Mouse (Mus musculus) layer of hippocampus, postnatal 10 days (tissue): Measurements from ENCODE around the gene Nhej1. TPM values are rescaled to one million over a fixed set of nuclear protein-coding genes. Genes with fewer than 3 reads are reported as not detected.

ENCODE experiments used
- DNase-seq, 2 experiments: peaks; one replicate each; pipeline ENCODE4 v3.0.0; 2021; ENCODE audit warnings: low spot score in 2 of 2
- total RNA-seq, 2 experiments: library from RNA; stranded (reverse); gene quantifications; 2 replicates each; pipeline ENCODE4 v1.2.3; 2021

Gene Nhej1
- total RNA-seq, 2 experiments from 2014 or later, result 2.3 to 2.4 TPM

DNA sequence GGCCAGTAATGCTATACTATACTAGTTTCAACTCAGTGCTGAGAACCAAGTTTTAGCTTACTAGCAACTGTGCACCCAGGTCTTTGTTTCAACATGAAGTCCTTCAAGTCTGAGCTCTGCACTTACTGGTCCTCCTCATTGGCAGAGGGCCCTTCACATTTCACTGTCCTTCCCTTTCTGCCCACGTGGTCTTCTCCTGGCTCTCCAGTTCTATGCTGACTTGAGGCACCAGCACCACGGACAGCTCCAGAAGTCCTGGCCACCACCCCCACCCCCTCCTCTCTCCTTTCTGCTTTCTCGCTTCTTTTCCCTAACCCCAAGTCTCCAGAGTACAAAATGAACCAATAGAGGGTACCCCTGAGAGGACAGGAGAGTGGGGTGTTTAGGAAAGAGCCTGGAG, 185.2 kb downstream of the Nhej1 start:
- no peak for DNase-seq

DNA sequence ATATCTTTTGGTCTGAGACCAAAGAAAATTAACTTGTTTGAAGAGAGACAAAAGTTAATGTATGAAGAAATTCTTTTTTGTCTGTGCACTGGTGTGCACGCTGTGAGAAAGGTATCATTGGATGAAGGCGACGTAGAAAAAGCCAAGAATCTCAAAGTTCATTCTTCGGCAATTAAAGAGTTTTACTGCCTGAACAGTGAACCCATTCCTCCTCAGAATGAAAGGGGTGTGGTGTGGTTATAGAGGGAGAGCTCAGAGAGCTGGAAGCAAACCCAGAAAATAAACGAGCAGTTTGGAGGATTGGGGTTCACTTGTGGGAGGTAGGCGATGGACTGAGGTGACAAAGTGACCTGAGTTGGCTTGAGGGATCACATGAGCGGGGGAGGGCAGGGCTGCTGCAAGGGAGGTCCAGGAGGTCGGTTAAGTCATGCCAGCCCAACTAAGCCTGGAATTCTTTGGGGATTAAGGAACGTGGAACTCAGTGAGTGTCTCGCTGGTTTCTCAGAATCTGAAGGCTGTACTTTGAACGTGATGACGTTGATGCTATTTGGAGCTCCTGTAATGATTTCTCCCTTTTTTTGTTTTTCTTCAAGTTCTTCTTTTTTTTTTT, 188.7 kb downstream of the Nhej1 start:
- no peak for DNase-seq

DNA sequence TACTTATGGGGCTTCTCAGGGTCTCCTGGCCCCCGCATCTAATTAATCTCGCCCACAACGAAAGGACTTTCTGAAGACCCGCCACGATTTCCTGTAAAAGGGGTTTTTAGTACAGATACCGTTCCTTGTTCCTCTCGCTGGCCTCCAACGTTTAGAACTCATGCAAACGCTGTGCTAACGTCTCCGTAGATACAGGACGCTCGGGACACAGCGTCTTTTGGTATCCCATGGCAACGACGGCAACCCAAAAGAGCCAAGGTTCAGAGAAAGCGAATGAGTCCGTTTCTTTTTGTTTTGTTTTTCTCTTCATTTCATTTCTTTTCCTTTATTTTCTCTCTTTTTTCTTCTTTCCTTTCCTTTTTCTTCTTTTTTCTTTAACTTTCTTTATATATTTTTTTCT, 189.6 kb downstream of the Nhej1 start, which contains the start of gene Cfap65:
TSS of gene Cfap65 (minus strand) at position 198 of the 400 bp plus-strand sequence.
- DNase-seq, result peak; percentile 67 to 71

DNA sequence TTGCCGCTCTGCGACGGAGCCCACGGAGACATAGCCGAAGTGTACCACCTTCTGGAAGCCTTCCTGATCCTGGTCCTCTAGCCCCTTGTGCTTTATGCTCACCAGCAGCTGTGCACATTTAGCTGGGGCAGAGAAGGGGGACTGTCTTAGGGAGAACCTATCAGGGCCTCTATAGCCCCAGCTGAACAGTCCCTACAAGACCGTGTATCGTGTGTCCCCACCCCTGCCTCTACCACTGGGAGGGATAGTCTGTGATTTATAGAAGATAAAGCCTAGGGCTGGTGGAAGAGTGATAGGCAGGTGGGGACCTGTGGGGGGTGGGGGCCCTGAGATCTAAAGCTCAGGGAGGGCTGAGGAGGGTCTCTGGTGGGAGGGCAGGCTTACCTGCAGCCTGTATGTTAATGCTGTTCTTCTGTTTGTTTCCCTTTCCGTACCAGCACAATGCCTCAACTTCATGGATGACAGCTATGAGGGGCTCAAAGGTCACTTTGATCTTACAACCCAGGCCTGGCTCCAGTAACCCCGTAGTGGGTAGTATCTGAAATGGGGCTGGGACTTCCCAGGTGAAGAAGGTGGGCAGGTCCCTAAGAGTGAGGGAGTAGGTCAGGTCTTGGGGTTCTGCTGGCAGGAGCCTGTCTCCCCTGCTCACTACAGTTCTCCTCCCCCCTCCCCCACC, 197.2 kb downstream of the Nhej1 start:
- no peak for DNase-seq

DNA sequence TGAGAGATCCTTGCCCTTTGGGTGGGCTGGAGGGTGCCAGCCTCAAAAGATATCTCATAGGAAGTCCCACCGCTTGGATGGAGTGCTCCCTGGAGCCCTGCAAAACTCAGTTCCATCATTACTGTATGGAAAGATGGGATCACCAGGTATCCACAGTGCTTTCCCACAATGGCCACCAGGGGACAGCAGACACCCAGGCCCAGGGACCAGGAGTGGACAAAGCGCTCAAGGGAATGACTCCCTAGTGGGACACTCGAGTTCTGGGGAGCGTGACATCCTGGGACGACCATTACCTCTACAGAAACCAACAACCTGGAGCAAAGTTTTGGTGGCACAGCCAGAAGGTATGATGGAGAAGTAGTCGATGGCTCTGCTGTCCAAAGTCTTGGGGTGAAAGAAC, 198.3 kb downstream of the Nhej1 start:
- DNase-seq, result peak; percentile 44 to 59

DNA sequence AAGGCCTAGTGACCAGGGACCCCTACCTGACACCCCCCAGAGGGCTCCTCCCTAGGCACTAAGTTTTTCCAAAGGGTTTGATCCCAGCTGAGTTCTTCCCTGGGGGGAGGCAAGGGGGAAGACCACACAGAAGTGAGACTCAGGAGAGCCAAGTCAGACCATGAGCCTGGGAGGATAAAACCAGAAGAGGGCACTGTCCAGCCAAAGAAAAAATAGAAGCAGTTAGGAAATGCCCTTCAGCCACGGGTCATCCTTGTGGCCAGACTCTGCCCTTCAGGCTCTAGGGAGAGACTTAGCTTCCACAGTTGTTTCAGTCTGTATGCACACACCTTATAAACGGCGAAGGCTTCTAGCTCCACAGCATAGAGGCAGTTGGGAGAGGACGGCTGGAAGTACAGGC, 200.5 kb downstream of the Nhej1 start:
- DNase-seq, result no peak

Other genes with a start within 250 kb of the Nhej1 start
- gene Fev, start 239.8 kb downstream of the Nhej1 start, total RNA-seq, result not detected
- under 1 TPM in 1 of 2 experiments, not detected in 1; 0.53 TPM for gene Cryba2, start 232.1 kb downstream of the Nhej1 start, total RNA-seq
- gene Cfap65, start 189.6 kb downstream of the Nhej1 start, total RNA-seq, result 1 to 10 TPM; 3.3 to 3.9 TPM
- under 1 TPM; 0.27 to 0.31 TPM for gene Ihh, start 173.5 kb downstream of the Nhej1 start, total RNA-seq
- under 1 TPM in 1 of 2 experiments, not detected in 1; 0.27 TPM for gene Slc23a3, start 8.7 kb upstream of the Nhej1 start, total RNA-seq
- 10 to 100 TPM; 35.3 to 35.8 TPM for gene Cnppd1, start 17.5 kb upstream of the Nhej1 start, total RNA-seq
- 100 to 1,000 TPM; 138 to 144 TPM for gene Retreg2, start 17.6 kb upstream of the Nhej1 start, total RNA-seq
- 10 to 100 TPM; 25.5 to 27.3 TPM for gene Zfand2b, start 43.4 kb upstream of the Nhej1 start, total RNA-seq
- 10 to 100 TPM; 37.7 to 45.8 TPM for gene Abcb6, start 55.2 kb upstream of the Nhej1 start, total RNA-seq
- 10 to 100 TPM; 19.9 to 21.0 TPM for gene Ankzf1, start 67.0 kb upstream of the Nhej1 start, total RNA-seq
- 100 to 1,000 TPM in 1 of 2 experiments, 10 to 100 TPM in 1; 93.9 to 109 TPM for gene Atg9a, start 67.0 kb upstream of the Nhej1 start, total RNA-seq
- gene Glb1l, start 85.6 kb upstream of the Nhej1 start, total RNA-seq, result 10 to 100 TPM; 22.4 to 23.2 TPM
- gene Stk16, start 85.6 kb upstream of the Nhej1 start, total RNA-seq, result 10 to 100 TPM; 88.8 to 97.7 TPM
- 100 to 1,000 TPM; 348 to 373 TPM for gene Tuba4a, start 94.7 kb upstream of the Nhej1 start, total RNA-seq
- gene A630095N17Rik, start 106.9 kb upstream of the Nhej1 start, total RNA-seq, result not detected
- gene Dnajb2, start 111.2 kb upstream of the Nhej1 start, total RNA-seq, result 10 to 100 TPM; 52.9 to 60.9 TPM
- gene Ptprn, start 139.3 kb upstream of the Nhej1 start, total RNA-seq, result 100 to 1,000 TPM; 238 to 251 TPM
- gene Resp18, start 153.2 kb upstream of the Nhej1 start, total RNA-seq, result 100 to 1,000 TPM; 108 to 111 TPM
- 10 to 100 TPM; 59.7 to 66.2 TPM for gene Dnpep, start 192.8 kb upstream of the Nhej1 start, total RNA-seq
- gene Des, start 235.1 kb upstream of the Nhej1 start, total RNA-seq, result 1 to 10 TPM; 1.2 to 1.8 TPM